Mouse (Mus musculus): ENCODE measurements at regions not wholly inside any gene's neighbourhood (a gene's known extent, or its start where the extent isn't known, plus 50 kb on each side); places are given as distances from the start of the nearest gene placed in this dataset.

DNA sequence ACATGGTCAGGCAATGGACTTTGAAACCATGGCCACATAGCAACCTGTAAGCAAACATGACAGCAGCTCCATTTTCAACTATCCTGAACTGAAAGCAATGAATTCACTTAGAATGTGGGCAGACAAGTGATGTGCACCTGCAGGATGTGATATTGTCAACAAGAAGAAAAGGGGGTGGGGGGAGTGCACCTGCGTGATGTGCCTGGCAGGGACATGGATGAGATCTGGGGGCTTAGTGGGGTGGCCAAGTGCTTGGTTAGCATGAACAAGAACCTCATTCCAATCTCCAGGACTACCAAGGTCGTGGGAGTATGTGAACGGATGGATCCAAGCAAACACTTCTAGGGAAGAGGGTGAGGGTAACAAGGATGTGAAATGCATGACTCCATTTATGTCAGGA, 453.1 kb upstream of the Hs6st1 start:
- H3K4me1 ChIP-seq (ENCODE audit: control insufficient read depth, insufficient read depth, low read length), result no peaks in the 10 kb centered on the region
- no peak overlapping the region for H3K27ac ChIP-seq (ENCODE audit: insufficient read depth, low read length)
- H3K27me3 ChIP-seq (ENCODE audit: control insufficient read depth, insufficient read depth, low read length), result no peaks in the 10 kb centered on the region
- TF ChIP-seq CTCF (IDR thresholded peaks at IDR 0.05; ENCODE audit: borderline replicate concordance, insufficient read depth, low read depth, low read length), result no peak
- TF ChIP-seq POLR2A (IDR thresholded peaks at IDR 0.05; ENCODE audit: borderline replicate concordance, insufficient read depth, low read length), result no peak
- WGBS, result 83% methylated on average over 3 of the region's 3 CpGs
- H3K4me3 ChIP-seq (replicated peaks; ENCODE audit: insufficient read depth, low read depth, low read length), result no peak overlapping the region
- no peak for DNase-seq

DNA sequence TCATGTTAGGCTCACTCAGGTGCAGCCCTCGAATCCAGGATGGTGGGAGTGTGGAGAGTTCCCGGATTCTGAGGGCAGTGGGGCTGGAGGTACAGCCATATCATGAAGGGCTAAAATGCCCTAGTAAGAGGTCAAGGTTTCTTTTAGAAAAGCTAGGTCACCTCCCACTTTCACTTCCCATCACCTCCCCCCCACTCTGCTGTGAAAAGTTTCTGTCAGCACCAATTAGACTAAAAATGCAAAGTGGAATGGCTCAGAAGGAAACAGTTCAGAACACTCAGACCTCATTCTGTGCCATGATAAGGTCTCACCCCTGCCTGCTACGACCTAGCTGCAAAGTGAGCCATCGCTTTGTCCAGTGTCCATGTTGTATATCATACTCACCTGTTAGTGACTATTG, 448.7 kb upstream of the Hs6st1 start:
- H3K27ac ChIP-seq (ENCODE audit: insufficient read depth, low read length), result no peak overlapping the region
- no peak for DNase-seq
- TF ChIP-seq CTCF (IDR thresholded peaks at IDR 0.05; ENCODE audit: borderline replicate concordance, insufficient read depth, low read depth, low read length) (no peak), POLR2A (IDR thresholded peaks at IDR 0.05; ENCODE audit: borderline replicate concordance, insufficient read depth, low read length) (no peak)
- WGBS, result 81% methylated on average over 4 of the region's 4 CpGs
- H3K4me1 ChIP-seq (ENCODE audit: control insufficient read depth, insufficient read depth, low read length), result no peaks in the 10 kb centered on the region
- H3K4me3 ChIP-seq (replicated peaks; ENCODE audit: insufficient read depth, low read depth, low read length), result no peak overlapping the region
- H3K27me3 ChIP-seq (ENCODE audit: control insufficient read depth, insufficient read depth, low read length), result no peaks in the 10 kb centered on the region

GRCm38 (mm10) chr1:35642595-35642994, 425.6 kb upstream of the Hs6st1 start:
- H3K4me1 ChIP-seq (ENCODE audit: control insufficient read depth, insufficient read depth, low read length), result no peaks in the 10 kb centered on the region; the same call in 1 of the 2 replicates
- no peaks in the 10 kb centered on the region for H3K27me3 ChIP-seq (ENCODE audit: control insufficient read depth, insufficient read depth, low read length)
- H3K4me3 ChIP-seq (replicated peaks; ENCODE audit: insufficient read depth, low read depth, low read length), result no peak overlapping the region
- no peak overlapping the region for H3K27ac ChIP-seq (ENCODE audit: insufficient read depth, low read length)
- DNase-seq, result no peak
- 72% methylated on average over 7 of the region's 7 CpGs for WGBS
- TF ChIP-seq CTCF (IDR thresholded peaks at IDR 0.05; ENCODE audit: borderline replicate concordance, insufficient read depth, low read depth, low read length), result no peak
- TF ChIP-seq POLR2A (IDR thresholded peaks at IDR 0.05; ENCODE audit: borderline replicate concordance, insufficient read depth, low read length), result no peak

DNA sequence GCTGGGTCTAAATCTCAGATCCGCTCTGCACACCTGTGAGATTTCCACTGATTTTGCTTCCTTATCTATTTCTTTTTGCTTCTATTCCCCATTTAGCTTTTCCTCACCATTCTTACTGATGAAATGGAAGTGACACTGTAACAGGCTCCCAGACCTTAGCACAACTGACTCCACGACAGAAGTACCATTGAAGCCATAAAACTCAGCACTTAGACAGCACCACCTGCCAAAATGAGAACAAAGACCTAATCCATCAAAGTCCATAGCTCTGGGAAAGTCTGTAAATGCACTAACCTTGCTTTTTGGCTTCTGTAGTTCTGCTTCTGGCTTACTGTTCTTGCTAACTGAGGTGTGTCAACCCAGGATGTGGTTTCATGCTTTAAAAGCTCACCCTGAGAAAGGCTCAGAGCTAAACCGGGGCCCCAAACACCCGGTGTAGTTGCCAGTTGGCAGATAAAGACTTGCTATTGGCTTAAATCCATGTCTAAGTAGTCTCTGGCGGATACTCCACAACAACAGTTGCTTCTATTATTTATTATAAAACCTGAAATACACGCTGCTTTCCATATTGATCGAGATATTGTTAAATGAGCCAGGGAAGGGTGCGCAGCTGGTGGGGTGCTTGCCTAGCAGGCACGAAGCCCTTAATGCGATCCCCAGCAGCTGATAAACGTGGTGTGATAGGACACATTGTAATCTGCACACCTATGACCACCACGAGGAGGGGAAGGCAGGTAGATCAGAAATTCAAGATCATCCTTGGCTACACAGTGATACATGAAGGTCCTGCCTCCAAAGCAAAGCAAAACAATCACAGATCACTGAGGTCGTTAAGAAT, 414.9 kb upstream of the Hs6st1 start:
- Histone ChIP-seq H3K4me1 (ENCODE audit: control insufficient read depth, insufficient read depth, low read length) (peaks cover 9% of the 10 kb centered on the region; the same call in 1 of the 2 replicates), H3K4me3 (replicated peaks; ENCODE audit: insufficient read depth, low read depth, low read length) (no peak overlapping the region), H3K27me3 (ENCODE audit: control insufficient read depth, insufficient read depth, low read length) (no peaks in the 10 kb centered on the region), H3K27ac (ENCODE audit: insufficient read depth, low read length) (no peak overlapping the region)
- 24% methylated on average over 13 of the region's 13 CpGs for WGBS
- DNase-seq, result peak; percentile 6 to 46
- TF ChIP-seq CTCF (IDR thresholded peaks at IDR 0.05; ENCODE audit: borderline replicate concordance, insufficient read depth, low read depth, low read length) (no peak), POLR2A (IDR thresholded peaks at IDR 0.05; ENCODE audit: borderline replicate concordance, insufficient read depth, low read length) (no peak)

- H3K27ac ChIP-seq (ENCODE audit: insufficient read depth, low read length), result no peak overlapping the region
- H3K4me1 ChIP-seq (ENCODE audit: control insufficient read depth, insufficient read depth, low read length), result no peaks in the 10 kb centered on the region
- no peak for TF ChIP-seq CTCF (IDR thresholded peaks at IDR 0.05; ENCODE audit: borderline replicate concordance, insufficient read depth, low read depth, low read length)
- no peak for TF ChIP-seq POLR2A (IDR thresholded peaks at IDR 0.05; ENCODE audit: borderline replicate concordance, insufficient read depth, low read length)
- WGBS, result 76% methylated on average over 4 of the region's 4 CpGs
- no peaks in the 10 kb centered on the region for H3K27me3 ChIP-seq (ENCODE audit: control insufficient read depth, insufficient read depth, low read length)
- H3K4me3 ChIP-seq (replicated peaks; ENCODE audit: insufficient read depth, low read depth, low read length), result no peak overlapping the region
- DNase-seq, result no peak
Measured at GRCm38 (mm10) chr1:35663006-35663405, 405.2 kb upstream of the Hs6st1 start.

GRCm38 (mm10) chr1:35673524-35673923, 394.7 kb upstream of the Hs6st1 start:
- 0 out of 2 replicates have a peak overlapping the region, but pooled peaks have one; percentile 15 for H3K27ac ChIP-seq (ENCODE audit: insufficient read depth, low read length)
- 27% methylated on average over 4 of the region's 4 CpGs for WGBS
- TF ChIP-seq POLR2A (IDR thresholded peaks at IDR 0.05; ENCODE audit: borderline replicate concordance, insufficient read depth, low read length), result no peak
- 0 out of 2 replicates have a peak, but pooled peaks have one; percentile 18 for TF ChIP-seq CTCF (IDR thresholded peaks at IDR 0.05; ENCODE audit: borderline replicate concordance, insufficient read depth, low read depth, low read length)

DNA sequence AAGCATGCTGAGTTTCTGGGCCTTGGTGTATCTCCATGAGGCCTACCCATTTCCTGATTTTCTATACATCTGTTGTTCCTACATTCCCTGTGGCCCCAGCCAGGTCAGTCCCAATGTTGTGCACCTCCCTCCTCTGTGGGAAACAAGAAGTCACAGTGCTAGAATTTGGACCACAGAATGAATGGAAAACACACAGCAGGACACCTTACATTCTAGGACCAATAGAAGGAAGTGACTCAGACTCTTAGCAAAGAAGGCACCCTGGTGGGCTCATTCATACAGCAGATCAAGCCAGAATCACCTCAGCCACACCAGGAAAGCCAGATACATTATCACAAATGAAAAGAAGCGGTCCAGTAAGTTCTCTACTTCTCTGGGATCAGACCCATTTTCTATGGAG, 394.2 kb upstream of the Hs6st1 start:
- DNase-seq, result no peak
- 96% methylated on average over 1 of the region's 1 CpGs for whole genome bisulfite sequencing
- Histone ChIP-seq H3K4me3 (replicated peaks; ENCODE audit: insufficient read depth, low read depth, low read length) (no peak overlapping the region), H3K27ac (ENCODE audit: insufficient read depth, low read length) (0 out of 2 replicates have a peak overlapping the region, but pooled peaks have one; percentile 15), H3K27me3 (ENCODE audit: control insufficient read depth, insufficient read depth, low read length) (no peaks in the 10 kb centered on the region), H3K4me1 (ENCODE audit: control insufficient read depth, insufficient read depth, low read length) (peaks cover 12% of the 10 kb centered on the region; the same call in 1 of the 2 replicates)
- TF ChIP-seq CTCF (IDR thresholded peaks at IDR 0.05; ENCODE audit: borderline replicate concordance, insufficient read depth, low read depth, low read length) (no peak), POLR2A (IDR thresholded peaks at IDR 0.05; ENCODE audit: borderline replicate concordance, insufficient read depth, low read length) (no peak)

More at GRCm38 (mm10) chr1:35673524-35673923, 394.7 kb upstream of the Hs6st1 start:
- peak; percentile 69 to 85 for DNase-seq
- Histone ChIP-seq H3K4me3 (replicated peaks; ENCODE audit: insufficient read depth, low read depth, low read length) (no peak overlapping the region), H3K4me1 (ENCODE audit: control insufficient read depth, insufficient read depth, low read length) (peaks cover 12% of the 10 kb centered on the region; the same call in 1 of the 2 replicates), H3K27me3 (ENCODE audit: control insufficient read depth, insufficient read depth, low read length) (no peaks in the 10 kb centered on the region)

- TF ChIP-seq POLR2A (IDR thresholded peaks at IDR 0.05; ENCODE audit: borderline replicate concordance, insufficient read depth, low read length) (no peak), CTCF (IDR thresholded peaks at IDR 0.05; ENCODE audit: borderline replicate concordance, insufficient read depth, low read depth, low read length) (no peak)
- Histone ChIP-seq H3K27ac (ENCODE audit: insufficient read depth, low read length) (no peak overlapping the region), H3K4me3 (replicated peaks; ENCODE audit: insufficient read depth, low read depth, low read length) (no peak overlapping the region), H3K27me3 (ENCODE audit: control insufficient read depth, insufficient read depth, low read length) (no peaks in the 10 kb centered on the region), H3K4me1 (ENCODE audit: control insufficient read depth, insufficient read depth, low read length) (peaks cover 8% of the 10 kb centered on the region)
- peak; percentile 14 to 30 for DNase-seq
- 22% methylated on average over 8 of the region's 8 CpGs for WGBS
Measured at GRCm38 (mm10) chr1:35682511-35682949, 385.7 kb upstream of the Hs6st1 start.
